Mouse (Mus musculus): ENCODE measurements around the gene Pou4f2.
A peak's percentile ranks its signal among the peaks of the same experiment; 100 is the strongest.

Gene Pou4f2

GRCm38 (mm10) chr8:78436071-78436651 lies at the start of gene Pou4f2:
TSS of gene Pou4f2 (minus strand) at chr8:78436645.
- peak; percentile 63 for DNase-seq (ENCODE audit: low spot score)

- DNase-seq (ENCODE audit: low spot score): peak; percentile 61
Measured at GRCm38 (mm10) chr8:78477051-78477829, 40.8 kb upstream of the Pou4f2 start.

GRCm38 (mm10) chr8:78467889-78468288 lies 31.4 kb upstream of the Pou4f2 start:
- DNase-seq (ENCODE audit: low spot score): peak; percentile 53

GRCm38 (mm10) chr8:78463941-78464340 lies 27.5 kb upstream of the Pou4f2 start:
- DNase-seq (ENCODE audit: low spot score): no peak

- no peak for DNase-seq (ENCODE audit: low spot score)
Measured at GRCm38 (mm10) chr8:78456441-78456840, 20.0 kb upstream of the Pou4f2 start.

- no peak for DNase-seq (ENCODE audit: low spot score)
Measured at GRCm38 (mm10) chr8:78442781-78443180, 6.3 kb upstream of the Pou4f2 start.

- peak; percentile 85 for DNase-seq (ENCODE audit: low spot score)
Measured at GRCm38 (mm10) chr8:78438121-78438520, 1.7 kb upstream of the Pou4f2 start.

- DNase-seq (ENCODE audit: low spot score): peak; percentile 51
Measured at GRCm38 (mm10) chr8:78437140-78438045, 948 bp upstream of the Pou4f2 start.

- DNase-seq (ENCODE audit: low spot score): no peak
Measured at GRCm38 (mm10) chr8:78436661-78437060, 216 bp upstream of the Pou4f2 start.

- no peak for DNase-seq (ENCODE audit: low spot score)
Measured at GRCm38 (mm10) chr8:78435624-78435960, 853 bp downstream of the Pou4f2 start.

- DNase-seq (ENCODE audit: low spot score): peak; percentile 58
Measured at GRCm38 (mm10) chr8:78434823-78435623, 1.4 kb downstream of the Pou4f2 start.

GRCm38 (mm10) chr8:78434340-78434739 lies 2.1 kb downstream of the Pou4f2 start:
- peak; percentile 24 for DNase-seq (ENCODE audit: low spot score)

- DNase-seq (ENCODE audit: low spot score): peak; percentile 31
Measured at GRCm38 (mm10) chr8:78433318-78433717, 3.1 kb downstream of the Pou4f2 start.

- no peak for DNase-seq (ENCODE audit: low spot score)
Measured at GRCm38 (mm10) chr8:78432451-78432850, 4.0 kb downstream of the Pou4f2 start.

- DNase-seq (ENCODE audit: low spot score): peak; percentile 88
Measured at GRCm38 (mm10) chr8:78431356-78431755, 5.1 kb downstream of the Pou4f2 start.

GRCm38 (mm10) chr8:78428148-78428547 lies 8.3 kb downstream of the Pou4f2 start:
- DNase-seq (ENCODE audit: low spot score): peak; percentile 26

GRCm38 (mm10) chr8:78427769-78428130 lies 8.7 kb downstream of the Pou4f2 start:
- DNase-seq (ENCODE audit: low spot score): peak; percentile 30

GRCm38 (mm10) chr8:78426875-78427768 lies 9.3 kb downstream of the Pou4f2 start:
- peak; percentile 23 for DNase-seq (ENCODE audit: low spot score)

GRCm38 (mm10) chr8:78426455-78426854 lies 10.0 kb downstream of the Pou4f2 start:
- peak; percentile 18 for DNase-seq (ENCODE audit: low spot score)

- no peak for DNase-seq (ENCODE audit: low spot score)
Measured at GRCm38 (mm10) chr8:78423937-78424336, 12.5 kb downstream of the Pou4f2 start.

- peak; percentile 73 for DNase-seq (ENCODE audit: low spot score)
Measured at GRCm38 (mm10) chr8:78420101-78420503, 16.3 kb downstream of the Pou4f2 start.
